Mouse (Mus musculus) small intestine, adult 2 months (tissue): ENCODE results near the gene Rassf1.

Experiments used
- CTCF ChIP-seq: fragments of 200-500 bp; IDR thresholded peaks from 2 replicates; pipeline ENCODE4 v1.5.1; 2012; ENCODE audit warnings: low read depth, mild to moderate bottlenecking, control low read depth, inconsistent platforms, low read length, moderate library complexity, mixed read lengths; ENCODE audit not compliant: insufficient replicate concordance, insufficient read length; ENCODE audit errors: extremely low read depth
- POLR2A ChIP-seq: fragments of 200-500 bp; IDR thresholded peaks from 2 replicates; pipeline ENCODE4 v1.6.1; 2012; ENCODE audit warnings: low read depth, mild to moderate bottlenecking, control low read depth, inconsistent platforms, low read length, moderate library complexity

- TF ChIP-seq CTCF: peak; percentile 67; the same call in 1 of the 2 replicates
- no peak for TF ChIP-seq POLR2A
These were observed 49.4 kb downstream of the Rassf1 start for GRCm38 (mm10) chr9:107600745-107601144.
